Mouse (Mus musculus): ENCODE results near the gene Atox1.
"Not testable (repeated sequence)": the region's sequence is repeated elsewhere in the genome, so short reads cannot be mapped to it uniquely, and the experiment has no call there.

Gene Atox1

DNA sequence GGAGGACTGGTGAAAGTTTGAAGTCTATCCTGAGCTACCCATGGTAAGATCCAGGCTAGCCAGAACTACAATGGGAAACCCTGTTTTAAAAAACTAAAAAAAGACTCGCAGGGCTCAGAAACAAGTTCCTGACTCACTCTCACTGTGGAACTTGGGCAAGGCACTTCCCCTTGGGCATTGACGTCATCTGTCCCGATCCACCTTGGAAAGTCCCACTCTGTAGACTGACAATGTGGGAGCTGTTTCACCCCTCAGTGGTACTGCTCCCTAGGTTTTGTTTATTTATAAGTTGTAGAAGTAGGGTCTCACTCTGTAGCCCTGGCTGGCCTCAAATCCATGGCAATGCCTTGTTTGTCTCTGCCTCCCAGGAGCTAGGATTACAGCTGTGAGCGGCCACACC is 7.4 kb downstream of the Atox1 start:
- DNase-seq (ENCODE audit: extremely low spot score, low read depth, low spot score), result no peak

- DNase-seq (ENCODE audit: extremely low spot score, low read depth, low spot score), result no peak
Observed at GRCm38 (mm10) chr11:55450311-55450710, 10.7 kb downstream of the Atox1 start.

DNA sequence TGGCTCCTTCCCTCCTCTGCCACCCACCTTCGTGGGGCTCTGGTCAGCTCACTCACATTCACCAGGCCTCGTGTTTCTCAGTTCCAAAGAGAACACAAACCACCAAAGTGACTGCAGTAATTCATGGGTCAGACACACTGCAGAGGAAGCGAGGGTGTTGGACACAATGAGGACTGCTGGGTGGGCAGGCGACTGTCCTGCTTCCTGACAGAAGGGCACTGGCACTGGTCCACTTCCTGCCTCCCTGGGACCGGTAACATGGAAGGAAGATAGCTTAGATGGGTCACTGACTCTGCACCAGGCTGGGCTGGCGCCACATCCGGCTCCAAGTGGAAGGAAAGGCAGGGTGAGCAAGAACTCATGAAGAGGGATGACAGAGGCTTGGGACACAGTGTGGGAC is 11.5 kb downstream of the Atox1 start:
- no peak for DNase-seq (ENCODE audit: extremely low spot score, low read depth, low spot score)

- DNase-seq (ENCODE audit: extremely low spot score, low read depth, low spot score), result peak; percentile 75
Observed at GRCm38 (mm10) chr11:55446579-55446978, 14.5 kb downstream of the Atox1 start.

DNA sequence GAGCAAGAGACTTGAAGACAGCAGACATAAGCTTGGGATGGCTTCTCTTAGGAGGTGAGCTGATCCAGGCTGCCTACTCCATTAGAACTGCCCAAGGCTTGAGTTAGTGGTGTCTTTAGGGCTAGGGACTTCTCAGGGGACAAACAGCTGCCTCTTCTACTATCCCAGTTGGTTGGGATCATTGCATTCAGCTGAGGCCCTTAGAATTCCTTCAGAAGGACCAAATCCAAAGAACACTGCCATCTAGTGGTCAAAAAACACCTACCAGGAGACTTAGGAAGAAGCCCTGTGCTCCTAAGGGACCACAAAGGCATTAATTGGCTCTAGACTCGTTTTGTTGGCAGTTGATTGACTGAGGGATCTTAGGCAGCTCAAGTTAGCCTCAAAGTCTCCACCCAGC is 16.3 kb downstream of the Atox1 start:
- peak; percentile 66 for DNase-seq (ENCODE audit: extremely low spot score, low read depth, low spot score)

GRCm38 (mm10) chr11:55439718-55440117 is 21.3 kb downstream of the Atox1 start:
- DNase-seq (ENCODE audit: extremely low spot score, low read depth, low spot score), result no peak

DNA sequence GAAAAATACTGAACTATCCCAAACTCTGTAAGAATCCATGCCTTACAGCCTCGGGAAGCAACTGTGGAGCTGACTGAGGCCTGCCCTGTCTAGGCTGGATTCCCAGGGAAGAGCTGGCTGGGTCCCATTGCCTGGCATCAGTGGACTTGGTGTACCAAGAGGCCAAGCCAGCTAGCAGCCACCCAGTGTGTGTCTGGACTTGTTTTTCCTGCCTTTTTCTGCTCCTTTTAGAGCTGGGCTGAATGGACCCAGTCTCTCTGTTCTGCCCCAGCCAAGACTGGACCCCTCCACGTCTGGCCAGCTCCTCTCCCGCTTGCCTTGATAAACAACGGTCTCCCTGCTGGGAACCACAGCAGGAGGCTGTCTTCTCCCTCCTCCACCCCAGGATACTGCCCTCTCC is 23.0 kb downstream of the Atox1 start:
- DNase-seq (ENCODE audit: extremely low spot score, low read depth, low spot score), result no peak

GRCm38 (mm10) chr11:55436089-55436488 is 24.9 kb downstream of the Atox1 start:
- DNase-seq (ENCODE audit: extremely low spot score, low read depth, low spot score), result no peak

GRCm38 (mm10) chr11:55432981-55433380 is 28.1 kb downstream of the Atox1 start:
- DNase-seq (ENCODE audit: extremely low spot score, low read depth, low spot score), result no peak

DNA sequence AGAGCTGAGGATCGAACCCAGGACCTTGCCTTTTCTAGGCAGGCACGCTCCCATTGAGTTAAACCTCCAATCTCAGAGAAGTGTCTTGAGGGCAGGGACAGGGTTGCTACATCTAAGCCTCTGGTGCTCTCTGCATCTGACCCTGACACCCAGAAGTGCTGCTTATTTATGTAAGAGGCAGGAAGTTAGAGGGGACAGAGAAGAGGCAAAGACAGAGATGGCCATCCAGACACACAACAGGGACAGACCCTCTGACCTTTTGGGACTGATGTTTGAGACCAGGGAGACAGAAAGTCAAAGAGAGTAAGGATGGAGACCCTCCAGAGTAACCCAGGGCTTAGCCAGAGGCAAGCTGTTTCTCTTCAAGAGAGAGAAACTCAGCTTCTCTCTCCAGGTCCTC is 31.1 kb downstream of the Atox1 start:
- DNase-seq (ENCODE audit: extremely low spot score, low read depth, low spot score), result no peak

DNA sequence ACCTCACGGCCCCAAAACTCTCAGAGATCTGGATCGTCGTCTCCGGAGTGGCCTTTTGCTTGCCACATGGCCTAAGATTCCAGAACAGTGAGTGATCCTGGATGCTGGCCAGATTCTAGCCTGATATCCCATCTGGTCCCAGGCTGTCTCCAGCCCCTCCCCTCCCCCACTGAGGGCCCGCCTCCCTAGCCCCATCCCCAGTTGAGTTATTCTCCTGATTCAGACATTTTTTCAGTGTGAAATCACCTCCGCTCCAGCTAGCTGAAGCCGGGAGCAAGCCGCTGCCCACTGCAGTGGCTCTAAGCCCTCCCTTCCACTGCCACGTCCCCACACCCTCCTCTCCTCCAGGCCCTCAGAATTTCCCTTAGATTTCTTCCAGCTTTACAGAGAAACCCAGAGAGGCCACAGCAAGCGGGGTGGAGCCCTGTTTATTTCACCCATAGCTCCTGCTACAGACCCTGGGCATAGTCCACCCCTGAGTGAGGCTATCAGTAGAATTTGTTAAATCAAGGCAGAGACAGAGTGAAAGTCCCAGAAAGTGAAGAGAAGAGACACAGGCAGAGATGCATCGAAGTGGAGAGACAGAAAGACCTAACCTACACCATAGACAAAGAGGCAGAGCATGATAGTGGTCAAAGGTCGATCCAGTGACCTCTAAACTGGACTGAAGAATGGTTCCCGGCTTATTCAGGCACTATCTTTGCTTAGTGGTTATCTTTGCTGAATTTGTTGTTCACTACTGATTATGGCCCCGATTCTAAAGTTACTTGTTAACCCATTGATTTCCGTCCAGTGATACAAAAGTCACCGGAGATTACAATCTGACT is 32.6 kb downstream of the Atox1 start:
- DNase-seq (ENCODE audit: extremely low spot score, low read depth, low spot score), result no peak

DNA sequence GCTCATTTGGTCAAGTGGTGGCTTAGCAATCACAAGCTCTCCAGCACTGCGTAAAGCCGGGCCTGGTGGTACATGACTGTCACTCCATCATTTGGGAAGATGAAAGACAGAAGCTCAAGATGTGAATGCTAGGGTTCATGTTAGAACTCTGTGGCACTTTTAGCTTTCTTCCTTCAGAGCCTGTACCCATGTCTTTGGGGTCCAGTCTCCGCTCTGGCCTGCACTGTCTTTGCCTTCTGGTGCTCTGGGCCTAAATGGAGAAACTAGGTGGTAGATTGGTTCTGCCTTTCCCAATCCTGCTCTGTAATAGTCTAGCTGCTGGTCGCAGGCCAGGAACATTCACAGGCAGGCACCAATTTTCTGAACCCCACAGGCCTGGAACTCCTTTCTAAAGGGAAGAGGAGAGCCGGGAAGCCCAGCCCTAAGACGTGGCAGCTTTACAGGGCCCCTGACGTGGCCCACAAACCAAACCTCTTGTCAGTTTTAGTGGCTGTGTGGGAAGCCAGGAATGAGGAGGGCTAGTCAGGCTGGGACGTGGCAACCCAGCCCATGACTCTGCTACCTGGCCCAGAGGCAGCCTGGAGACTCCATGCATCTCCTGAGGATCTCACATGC is 36.2 kb downstream of the Atox1 start:
- no peak for DNase-seq (ENCODE audit: extremely low spot score, low read depth, low spot score)

DNA sequence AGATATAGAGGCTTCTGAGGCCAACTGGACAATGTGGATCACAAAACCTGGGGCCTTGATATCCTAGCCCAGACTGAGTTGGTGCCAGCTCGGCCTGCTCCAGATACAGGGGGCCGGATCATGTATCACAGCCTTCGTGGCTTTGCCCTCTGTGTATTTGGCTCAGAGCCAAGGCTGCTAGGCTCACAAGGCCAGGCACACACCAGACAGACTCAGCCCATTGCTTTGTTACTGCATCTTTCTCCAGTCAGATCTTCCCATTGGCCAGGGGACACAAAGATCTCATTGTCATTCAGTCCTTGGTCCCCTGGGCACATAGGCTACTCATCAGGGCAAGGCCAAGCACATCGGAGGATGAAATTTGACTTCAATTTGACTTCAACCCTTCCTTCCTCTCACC is 37.3 kb downstream of the Atox1 start:
- DNase-seq (ENCODE audit: extremely low spot score, low read depth, low spot score), result no peak

GRCm38 (mm10) chr11:55422978-55423377 is 38.1 kb downstream of the Atox1 start, which contains the start of gene Sparc:
Sparc (minus strand) TSS chr11:55423183.
- no peak for DNase-seq (ENCODE audit: extremely low spot score, low read depth, low spot score)

- no peak for DNase-seq (ENCODE audit: extremely low spot score, low read depth, low spot score)
Observed at GRCm38 (mm10) chr11:55419678-55420307, 41.2 kb downstream of the Atox1 start.

DNA sequence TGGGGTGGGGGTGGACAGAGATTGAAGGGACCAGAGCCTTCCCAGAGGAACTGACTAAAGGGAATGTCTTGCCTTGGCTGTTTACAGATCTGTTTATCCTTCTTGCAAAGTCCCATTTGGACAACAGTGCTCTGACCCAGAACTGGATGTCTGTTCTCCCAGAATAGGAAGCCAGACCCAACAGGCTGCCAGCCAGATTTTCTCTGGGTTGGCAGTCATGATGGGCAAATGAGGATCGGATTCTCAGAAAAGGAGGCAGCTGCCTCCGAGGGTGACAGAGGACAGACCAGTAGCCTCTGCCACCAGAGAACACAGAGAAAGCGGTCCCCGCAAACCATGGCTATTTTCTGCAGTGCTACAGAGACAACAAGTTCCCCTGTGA is 41.8 kb downstream of the Atox1 start:
- no peak for DNase-seq (ENCODE audit: extremely low spot score, low read depth, low spot score)

- DNase-seq (ENCODE audit: extremely low spot score, low read depth, low spot score), result no peak
Observed at GRCm38 (mm10) chr11:55418704-55419061, 42.4 kb downstream of the Atox1 start.

DNA sequence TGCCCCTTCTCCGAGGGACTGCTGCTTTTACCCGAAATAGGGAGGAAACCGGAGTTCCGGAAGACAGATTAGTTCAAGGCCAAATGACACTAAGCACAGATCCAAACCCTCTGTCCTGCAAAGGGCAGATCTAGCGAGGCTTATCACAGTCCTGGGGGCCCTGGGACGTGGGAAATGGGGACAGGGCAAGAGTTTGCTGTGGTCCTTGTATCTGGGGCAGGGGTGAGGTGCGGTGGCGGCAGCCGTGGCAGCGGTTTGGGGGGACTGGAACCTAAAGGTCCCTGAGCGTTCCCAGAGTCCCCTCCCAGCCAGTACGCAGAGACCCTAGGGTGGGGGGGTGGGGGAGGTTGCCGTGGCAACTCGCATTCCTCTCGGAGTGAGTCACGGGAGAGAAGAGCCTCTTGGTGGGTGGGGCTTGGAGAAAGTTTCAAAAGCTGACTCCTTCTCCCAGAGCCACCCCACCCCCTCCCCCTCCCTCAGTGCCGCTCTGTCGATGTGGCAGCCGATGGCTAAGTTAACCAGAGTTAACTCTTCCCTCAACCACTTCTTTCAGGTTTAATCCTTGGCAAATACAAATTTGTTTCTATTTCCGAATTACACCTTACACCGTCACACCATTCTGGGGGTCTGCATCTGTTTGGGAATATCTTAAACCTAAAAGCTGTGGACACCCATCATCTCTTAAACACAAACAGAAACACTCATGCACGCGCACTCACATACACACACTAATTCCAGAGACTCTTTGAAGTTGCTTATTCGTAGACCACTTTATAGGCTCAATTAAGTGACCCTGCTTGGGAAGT is 42.9 kb downstream of the Atox1 start:
- DNase-seq (ENCODE audit: extremely low spot score, low read depth, low spot score), result no peak

DNA sequence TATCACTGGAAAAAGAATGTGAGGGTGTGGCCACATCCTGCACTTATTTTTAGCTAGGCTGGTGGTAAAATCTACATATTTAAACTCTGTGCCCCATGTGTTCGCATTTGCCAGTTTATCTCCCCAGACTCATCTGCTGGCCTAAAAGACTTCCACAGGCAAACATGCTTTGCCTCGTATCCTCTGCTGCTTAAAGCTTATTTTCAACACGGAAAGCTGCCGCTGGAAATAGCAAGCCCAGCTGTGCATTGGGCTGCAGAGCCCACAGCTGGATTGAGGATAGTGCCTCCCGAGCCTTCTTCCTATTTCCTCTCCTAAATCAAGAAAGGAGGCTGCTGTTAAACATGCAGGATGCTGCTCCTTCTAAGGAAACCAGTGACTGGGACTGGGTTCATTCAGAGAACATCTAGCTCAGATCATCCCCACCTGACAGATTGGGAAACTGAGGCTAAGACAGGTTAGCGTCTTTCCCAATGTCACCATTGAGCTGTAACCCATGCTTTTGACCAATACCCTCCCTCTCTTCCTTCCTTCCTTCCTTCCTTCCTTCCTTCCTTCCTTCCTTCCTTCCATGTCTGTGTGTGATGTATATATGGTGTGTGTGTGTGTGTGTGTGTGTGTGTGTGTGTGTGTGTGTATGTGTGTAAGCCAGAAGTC is 44.3 kb downstream of the Atox1 start:
- no peak for DNase-seq (ENCODE audit: extremely low spot score, low read depth, low spot score)

GRCm38 (mm10) chr11:55415731-55416130 is 45.3 kb downstream of the Atox1 start:
- DNase-seq (ENCODE audit: extremely low spot score, low read depth, low spot score), result not testable (repeated sequence)

Measured in hindlimb bud, embryonic 11.5 days (tissue).